Mouse (Mus musculus): ENCODE data around the gene Alg13. TPM values are rescaled to one million over a fixed set of nuclear protein-coding genes. Genes with fewer than 3 reads are reported as not detected.

Alg13 gene
- 3.9 and 6.5 TPM in 2 replicates for polyA plus RNA-seq (2012; rRNA removed; ENCODE audit: low replicate concordance)

DNA sequence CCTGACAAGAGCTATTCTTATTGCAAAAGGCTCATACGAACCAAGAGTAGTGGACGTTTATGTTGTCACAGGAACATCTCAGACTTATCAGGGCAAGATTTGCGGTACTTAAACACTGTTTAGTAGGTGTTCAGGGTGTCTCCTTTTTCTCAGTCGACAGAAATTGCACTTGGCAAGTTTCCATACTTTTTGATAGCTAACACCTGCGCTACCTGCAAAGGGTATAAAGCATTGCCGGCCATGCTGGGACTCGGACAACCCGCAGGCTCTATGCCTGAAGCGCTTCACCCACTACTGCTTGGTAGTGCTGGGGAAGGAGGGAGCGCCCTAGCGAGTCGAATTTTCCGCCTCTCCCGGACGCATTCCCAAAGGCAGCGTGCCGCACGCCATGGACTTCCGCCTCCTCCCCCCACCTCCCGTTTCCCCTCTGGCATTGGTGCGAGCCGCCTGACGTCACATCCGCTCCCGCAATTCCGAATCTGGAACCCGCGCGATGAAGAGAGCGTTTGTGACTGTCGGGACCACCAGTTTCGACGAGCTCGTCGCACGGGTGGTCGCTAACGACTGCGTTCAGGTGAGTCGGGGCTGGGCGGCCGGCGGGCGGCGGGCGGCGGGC, at the start of gene Alg13:
Gene Alg13, plus strand, starts transcription at position 257 of the 616 bp plus-strand sequence.

Other genes starting within 250 kb of the Alg13 start
- 0.03 TPM in 1 of 2 replicates, not detected in the other for gene A730046J19Rik, start 164.1 kb upstream of the Alg13 start, polyA plus RNA-seq (2012; rRNA removed; ENCODE audit: low replicate concordance)
- not detected in 2 replicates for gene Trpc5os, start 138.8 kb downstream of the Alg13 start, polyA plus RNA-seq (2012; rRNA removed; ENCODE audit: low replicate concordance)

All from subcutaneous adipose tissue, adult 2 months (tissue).